Mouse (Mus musculus) liver, embryonic 14.5 days (tissue): Measurements from ENCODE around the gene Tnip1.

Source experiments
- CTCF ChIP-seq: IDR thresholded peaks from 2 replicates; pipeline ENCODE4 v1.5.1; 2016; ENCODE audit warnings: antibody characterized with exemption, low read depth, control low read depth
- EP300 ChIP-seq: IDR thresholded peaks from 2 replicates; pipeline ENCODE4 v1.6.1; 2016; ENCODE audit warnings: antibody characterized with exemption, low read depth

GRCm38 (mm10) chr11:54936035-54936770 lies 26.5 kb downstream of the Tnip1 start:
- TF ChIP-seq CTCF (no peak), EP300 (no peak)
